Mouse (Mus musculus): ENCODE measurements at regions not wholly inside any gene's neighbourhood (a gene's known extent, or its start where the extent isn't known, plus 50 kb on each side); places are given as distances from the start of the nearest gene placed in this dataset.
A peak's percentile ranks its signal among the peaks of the same experiment; 100 is the strongest.
"Not testable (repeated sequence)": the region's sequence is repeated elsewhere in the genome, so short reads cannot be mapped to it uniquely, and the experiment has no call there.

- no peak for DNase-seq
Observed at GRCm38 (mm10) chr10:72298824-72299551, 355.7 kb upstream of the Zwint start.

- DNase-seq: not testable (repeated sequence)
Observed at GRCm38 (mm10) chr10:72309045-72309444, 345.6 kb upstream of the Zwint start.

- no peak for DNase-seq
Observed at GRCm38 (mm10) chr10:72318308-72318707, 336.3 kb upstream of the Zwint start.

- no peak for DNase-seq
Observed at GRCm38 (mm10) chr10:72320307-72320706, 334.3 kb upstream of the Zwint start.

- DNase-seq: no peak
Observed at GRCm38 (mm10) chr10:72326624-72327023, 328.0 kb upstream of the Zwint start.

GRCm38 (mm10) chr10:72347253-72347652 is 307.4 kb upstream of the Zwint start:
- no peak for DNase-seq

GRCm38 (mm10) chr10:72347949-72348663 is 306.5 kb upstream of the Zwint start:
- no peak for DNase-seq

DNA sequence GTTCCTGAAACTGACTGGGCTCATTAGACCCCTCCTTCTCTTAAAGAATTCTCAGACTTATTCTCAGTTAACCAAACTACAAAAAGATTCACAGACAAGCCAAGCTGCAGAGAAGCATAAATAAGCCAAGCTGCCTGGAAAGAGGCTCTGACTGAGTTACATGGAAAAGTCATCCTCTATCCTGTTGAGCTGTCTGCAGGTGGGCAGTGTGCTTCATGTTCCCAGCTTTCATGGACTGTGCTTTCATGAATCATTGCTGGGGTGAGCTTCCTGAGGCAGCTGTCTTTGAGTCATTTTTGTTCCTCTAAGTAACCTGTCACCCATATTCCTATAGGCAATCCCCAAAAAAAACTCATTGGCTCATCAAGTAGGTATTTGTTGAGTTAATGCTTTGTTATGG is 301.8 kb upstream of the Zwint start:
- DNase-seq: no peak

- DNase-seq: no peak
Observed at GRCm38 (mm10) chr10:72353515-72353914, 301.1 kb upstream of the Zwint start.

DNA sequence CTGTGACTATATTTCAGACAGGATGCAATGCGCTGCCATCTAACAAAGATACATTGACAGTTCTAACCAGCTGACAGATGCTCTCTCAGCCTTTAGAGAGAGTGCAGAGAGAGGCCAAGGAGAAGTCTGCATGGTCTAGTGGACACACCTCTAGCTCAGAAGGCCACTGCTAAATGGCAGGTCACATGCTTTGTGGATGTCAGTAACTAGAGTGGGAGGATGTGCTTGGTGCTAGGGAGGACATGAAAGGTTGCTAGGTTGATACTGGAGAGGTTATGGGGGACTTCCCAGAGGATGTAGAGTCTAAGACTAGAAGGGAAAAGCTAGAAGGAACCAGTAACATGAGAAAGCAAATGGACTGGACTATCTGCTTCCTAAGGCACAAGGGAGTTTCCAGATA is 271.3 kb upstream of the Zwint start:
- no peak for DNase-seq

DNA sequence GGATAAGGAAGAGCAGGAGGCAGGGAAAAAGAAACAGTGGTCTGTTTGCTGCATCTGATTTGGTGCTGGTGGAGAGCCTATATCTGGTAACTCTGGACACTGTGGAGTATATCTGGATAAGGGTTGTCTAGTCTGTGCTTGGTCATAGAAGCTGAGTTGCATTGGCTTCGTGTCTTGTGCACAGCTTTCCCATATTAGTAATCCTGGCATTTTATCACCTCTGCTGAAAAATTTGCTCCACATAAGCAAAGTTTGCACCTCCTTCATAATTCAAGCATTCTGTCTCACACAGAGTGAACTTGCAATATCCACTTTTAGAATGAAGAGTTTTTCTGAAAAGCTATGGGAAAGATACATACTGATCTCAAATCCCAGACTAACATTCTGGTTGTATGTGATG is 269.8 kb upstream of the Zwint start:
- no peak for DNase-seq

DNA sequence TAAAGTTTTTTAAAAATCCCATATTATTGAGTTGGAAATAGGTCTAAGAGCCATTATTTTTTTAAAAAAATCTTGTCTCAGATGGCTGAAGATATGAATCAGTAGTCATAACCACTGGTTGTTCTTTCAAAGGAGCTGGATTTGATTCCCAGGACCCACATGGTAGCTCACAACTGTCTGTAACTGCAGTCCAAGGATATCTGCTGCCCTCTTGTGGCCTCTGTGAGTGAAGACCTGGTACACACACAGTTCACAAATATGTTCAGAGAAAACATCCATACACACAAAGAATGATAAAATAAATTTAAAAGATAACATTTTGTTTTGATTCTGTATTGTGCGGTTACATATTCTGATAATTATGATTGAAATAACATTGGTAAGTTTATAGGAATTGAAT is 263.2 kb upstream of the Zwint start:
- DNase-seq: peak; percentile 4 to 13

- no peak for DNase-seq
Observed at GRCm38 (mm10) chr10:72393279-72394041, 261.2 kb upstream of the Zwint start.

DNA sequence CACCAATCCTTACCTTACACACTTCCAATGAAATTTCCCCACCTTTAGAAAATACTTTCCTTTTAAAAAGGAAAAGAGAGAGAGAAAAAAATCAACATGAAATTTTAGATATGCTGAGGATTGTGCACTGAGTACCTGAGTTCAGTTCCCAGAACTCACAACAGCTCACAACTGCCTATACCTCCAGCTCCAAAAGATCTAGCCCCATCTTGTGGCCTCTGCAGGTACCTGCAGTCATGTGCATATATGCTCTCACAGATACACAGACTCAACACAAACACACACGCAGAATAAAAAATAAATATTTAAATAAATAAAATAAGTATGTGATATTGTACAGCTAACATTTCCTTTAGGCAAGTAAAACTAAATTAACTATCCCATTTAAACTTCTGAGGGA is 260.3 kb upstream of the Zwint start:
- DNase-seq: no peak

DNA sequence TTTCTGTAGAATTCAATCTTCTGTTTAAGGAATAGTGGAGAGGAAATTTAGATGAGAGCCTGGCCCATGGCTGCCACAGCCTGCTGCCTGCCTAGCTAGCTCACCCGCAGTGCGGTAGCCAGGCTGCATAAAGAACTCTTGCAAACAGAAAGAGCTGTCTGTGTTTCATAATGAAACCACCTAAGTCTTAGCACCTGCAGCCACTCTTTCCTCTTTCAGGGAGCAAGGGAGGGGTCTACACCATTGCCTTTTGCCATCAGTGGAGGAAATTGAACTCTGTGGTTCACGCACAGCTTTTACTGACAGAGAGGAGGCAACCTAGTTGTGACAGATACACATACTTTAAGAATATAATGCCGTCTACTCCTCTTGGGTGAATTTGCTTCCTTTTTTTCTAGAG is 251.4 kb upstream of the Zwint start:
- no peak for DNase-seq

DNA sequence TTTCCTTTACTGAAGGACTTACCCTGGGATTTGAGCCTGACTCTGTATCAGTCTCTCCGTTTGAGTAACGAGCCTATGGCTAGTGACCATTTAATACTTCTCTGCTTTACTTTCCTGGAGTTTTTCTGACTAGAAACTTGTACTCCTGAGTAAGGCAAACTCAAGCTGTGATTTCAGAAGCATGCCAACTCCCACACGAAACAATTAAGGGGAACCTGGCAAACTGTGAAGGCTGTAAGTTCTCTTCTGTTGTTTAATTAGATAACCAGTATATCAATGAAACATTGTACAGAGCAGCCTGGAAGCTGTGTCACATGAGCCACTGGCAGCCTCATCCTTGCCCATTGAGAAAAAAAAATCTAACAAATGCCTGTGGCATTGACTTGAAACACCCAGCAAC is 244.3 kb upstream of the Zwint start:
- DNase-seq: no peak

- DNase-seq: no peak
Observed at GRCm38 (mm10) chr10:72411670-72412069, 243.0 kb upstream of the Zwint start.

DNA sequence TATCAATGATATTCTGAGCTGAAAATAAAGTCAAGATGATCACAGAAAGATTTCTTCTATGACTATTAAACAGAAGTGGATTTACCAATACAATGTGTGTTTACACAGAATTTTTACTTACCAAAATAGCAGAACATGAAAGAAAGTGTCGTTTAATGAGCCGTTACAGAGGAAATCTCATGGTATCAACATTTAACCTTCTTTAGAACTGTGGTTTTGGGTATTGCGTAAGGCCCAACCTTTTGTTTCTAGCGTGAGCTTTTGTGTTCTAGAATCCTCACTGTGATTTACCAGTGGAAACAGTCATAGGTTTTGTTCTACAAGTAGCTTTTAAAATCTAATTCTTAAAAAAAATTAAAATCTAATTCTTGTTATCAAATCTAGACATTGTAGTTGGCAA is 200.0 kb upstream of the Zwint start:
- DNase-seq: no peak

DNA sequence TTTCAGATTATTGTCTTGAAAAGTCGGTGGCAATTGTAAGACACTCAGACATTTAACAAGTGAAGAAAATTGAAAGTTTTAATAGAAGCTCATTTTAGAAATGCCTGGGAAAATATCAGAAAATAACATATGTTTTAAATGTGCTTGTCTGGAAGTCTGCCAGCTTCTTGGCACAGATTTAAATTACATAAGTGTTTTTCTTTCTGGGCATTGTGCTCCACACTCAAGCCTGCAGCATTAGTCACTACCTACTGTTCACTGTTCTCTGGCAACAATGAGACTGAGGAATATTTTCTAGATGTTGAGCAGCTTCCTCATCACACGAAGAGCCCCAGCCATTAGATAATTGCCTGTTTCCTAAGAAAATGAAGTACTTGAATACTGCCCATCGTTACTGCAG is 170.3 kb upstream of the Zwint start:
- DNase-seq: no peak

DNA sequence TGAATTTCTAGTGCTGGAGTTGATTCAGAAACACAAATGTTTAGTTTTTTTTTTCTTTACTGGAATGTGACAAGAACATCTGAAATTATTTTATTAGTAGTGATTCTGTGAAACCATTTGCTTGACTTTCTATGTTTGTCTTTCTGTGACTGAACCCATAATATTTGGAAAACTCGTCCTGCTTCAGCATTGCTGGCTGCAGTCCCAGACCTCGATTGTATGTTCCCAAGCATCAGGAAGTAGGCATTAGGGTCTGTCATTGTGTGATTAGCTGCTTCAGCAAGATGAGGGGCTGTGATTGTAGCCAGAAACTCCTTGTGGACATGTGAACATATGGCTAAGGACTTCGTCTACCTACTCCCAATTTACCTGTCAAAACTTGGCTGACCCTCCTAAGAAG is 122.2 kb upstream of the Zwint start:
- DNase-seq: no peak

- no peak for DNase-seq
Observed at GRCm38 (mm10) chr10:72533427-72533826, 121.2 kb upstream of the Zwint start.

- DNase-seq: no peak
Observed at GRCm38 (mm10) chr10:72533859-72534258, 120.8 kb upstream of the Zwint start.

DNA sequence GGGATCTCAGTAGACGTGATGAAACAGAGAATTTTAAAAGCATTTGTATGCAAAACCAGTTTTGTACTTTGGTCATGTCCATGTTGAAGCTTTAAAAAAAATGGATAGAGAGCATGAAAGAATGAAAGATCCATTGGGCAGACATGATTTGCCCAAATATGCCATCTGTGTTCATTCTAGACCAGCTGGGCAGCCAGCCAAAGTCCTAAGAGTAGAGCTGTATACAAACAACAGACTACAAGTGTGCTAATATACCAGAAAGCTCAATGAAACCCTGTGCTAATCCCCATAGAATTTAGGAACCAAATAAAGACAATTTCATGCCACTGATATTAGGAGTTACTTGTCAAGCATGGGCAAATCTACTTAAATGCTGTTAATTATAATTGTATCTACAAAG is 105.1 kb upstream of the Zwint start:
- no peak for DNase-seq

- no peak for DNase-seq
Observed at GRCm38 (mm10) chr10:72551561-72551960, 103.1 kb upstream of the Zwint start.

All from kidney, adult 8-10 months (tissue).